Mouse (Mus musculus): ENCODE results near the gene Adgrg3.

GRCm38 (mm10) chr8:95012442-95012919, 5.0 kb upstream of the Adgrg3 start:
- TF ChIP-seq POLR2A (IDR thresholded peaks at IDR 0.05; ENCODE audit: insufficient read depth, low read depth, low read length) (no peak), CTCF (IDR thresholded peaks at IDR 0.05; ENCODE audit: insufficient read depth, low read depth, low read length) (no peak)

Measured in olfactory bulb, adult 2 months (tissue).